ENCODE assay signal across 8 mouse cellular contexts in genomic region chr13:95618859-95619258, GRCm38 (mm10). TPM values are rescaled to one million over a fixed set of nuclear protein-coding genes. Genes with fewer than 3 reads are reported as not detected.
A peak's percentile ranks its signal among the peaks of the same experiment; 100 is the strongest.
DNase-seq lines count a peak whose midpoint lies in the region; ATAC-seq and TF ChIP-seq lines count a peak whose summit lies in the region.

No protein-coding gene starts in this region.

- H3K36me3 ChIP-seq in ES-Bruce4 (ENCODE audit: control insufficient read depth, insufficient read depth, low read length, poor library complexity, severe bottlenecking) = no peaks in the 10 kb centered on the region
- no peaks in the 10 kb centered on the region for H3K36me3 ChIP-seq in hindbrain, embryonic 11.5 days (ENCODE audit: control insufficient read depth, insufficient read depth, low read length)
- no peaks in the 10 kb centered on the region for H3K36me3 ChIP-seq in midbrain, embryonic 11.5 days (ENCODE audit: control insufficient read depth, insufficient read depth, low read length)

- intact Hi-C loops in gastrocnemius, adult 2 months (cut with DNase I) = no loop called here
- intact Hi-C loops in gastrocnemius, postnatal 14 days (cut with DNase I; ENCODE audit: low total_unique reads) = no loop called here

- peak overlapping the region; percentile 87 for H3K27ac ChIP-seq in gastrocnemius, adult 2 months
- H3K27ac ChIP-seq in ES-Bruce4 (ENCODE audit: insufficient read depth, low read length) = no peak overlapping the region
- no peak overlapping the region for H3K27ac ChIP-seq in hindbrain, embryonic 11.5 days (ENCODE audit: low read depth, low read length)
- no peak overlapping the region for H3K27ac ChIP-seq in midbrain, embryonic 11.5 days (ENCODE audit: low read depth, low read length)

- 9% methylated on average over 8 of the region's 13 CpGs for WGBS in hindbrain, embryonic 11.5 days
- 9% methylated on average over 13 of the region's 13 CpGs for WGBS in midbrain, embryonic 11.5 days

- no peaks in the 10 kb centered on the region for H3K9me3 ChIP-seq in ES-Bruce4 (replicated peaks; ENCODE audit: control insufficient read depth, insufficient read depth, low read length, poor library complexity, severe bottlenecking)
- H3K9me3 ChIP-seq in hindbrain, embryonic 11.5 days (ENCODE audit: control insufficient read depth, low read length) = no peaks in the 10 kb centered on the region
- no peaks in the 10 kb centered on the region for H3K9me3 ChIP-seq in midbrain, embryonic 11.5 days (ENCODE audit: control insufficient read depth, low read length)

- peak; percentile 34; the same call in 1 of the 2 replicates for ATAC-seq in hindbrain, embryonic 11.5 days (ENCODE audit: low FRiP score)
- peak; percentile 12 for ATAC-seq in midbrain, embryonic 11.5 days (ENCODE audit: low FRiP score)

- H3K4me3 ChIP-seq in gastrocnemius, adult 2 months = peak overlapping the region; percentile 94
- peak overlapping the region; percentile 60 for H3K4me3 ChIP-seq in ES-Bruce4 (ENCODE audit: low read depth, low read length)
- peak overlapping the region; percentile 76 for H3K4me3 ChIP-seq in hindbrain, embryonic 11.5 days (ENCODE audit: low read depth, low read length)
- H3K4me3 ChIP-seq in midbrain, embryonic 11.5 days (ENCODE audit: low read depth, low read length) = peak overlapping the region; percentile 88

- no peak for TF ChIP-seq EP300 in ES-Bruce4 (IDR thresholded peaks at IDR 0.05; ENCODE audit: insufficient read depth, low read depth, low read length)

- no peak for TF ChIP-seq POLR2A in ES-Bruce4 (IDR thresholded peaks at IDR 0.05; ENCODE audit: insufficient read depth, low read length)

- TF ChIP-seq CTCF in gastrocnemius, adult 2 months (IDR thresholded peaks at IDR 0.05) = no peak
- no peak for TF ChIP-seq CTCF in ES-Bruce4 (IDR thresholded peaks at IDR 0.05; ENCODE audit: low read depth, low read length)

- H3K9ac ChIP-seq in ES-Bruce4 (ENCODE audit: low read depth, poor library complexity, severe bottlenecking) = peak overlapping the region; percentile 55
- peak overlapping the region; percentile 92 for H3K9ac ChIP-seq in hindbrain, embryonic 11.5 days (ENCODE audit: low read depth, low read length)
- peak overlapping the region; percentile 98 for H3K9ac ChIP-seq in midbrain, embryonic 11.5 days (ENCODE audit: low read length)

- peaks cover 2% of the 10 kb centered on the region for H3K4me1 ChIP-seq in ES-Bruce4 (ENCODE audit: control insufficient read depth, insufficient read depth, low read length)
- peaks cover 6% of the 10 kb centered on the region for H3K4me1 ChIP-seq in hindbrain, embryonic 11.5 days (replicated peaks; ENCODE audit: control insufficient read depth, insufficient read depth, low read length)
- H3K4me1 ChIP-seq in midbrain, embryonic 11.5 days (ENCODE audit: control insufficient read depth, insufficient read depth, low read length) = peaks cover 19% of the 10 kb centered on the region

- no peaks in the 10 kb centered on the region for H3K27me3 ChIP-seq in ES-Bruce4 (ENCODE audit: control insufficient read depth, insufficient read depth, low read length, poor library complexity, severe bottlenecking)
- H3K27me3 ChIP-seq in hindbrain, embryonic 11.5 days (ENCODE audit: control insufficient read depth, insufficient read depth, low read length) = no peaks in the 10 kb centered on the region
- no peaks in the 10 kb centered on the region for H3K27me3 ChIP-seq in midbrain, embryonic 11.5 days (ENCODE audit: control insufficient read depth, insufficient read depth, low read length)

- DNase-seq in gastrocnemius, adult 2 months = no peak
- no peak for DNase-seq in gastrocnemius, postnatal 14 days
- DNase-seq in hindbrain, embryonic 11.5 days (ENCODE audit: low spot score) = peak; percentile 22
- DNase-seq in midbrain, embryonic 11.5 days (ENCODE audit: low spot score, missing footprints) = no peak
- no peak for DNase-seq in adipocyte (ENCODE audit: low spot score)
- DNase-seq in adrenal gland, postnatal 36 days = no peak
- no peak for DNase-seq in kidney, adult 11 months

- H3K4me2 ChIP-seq in hindbrain, embryonic 11.5 days (replicated peaks; ENCODE audit: low read depth, low read length) = peak overlapping the region; percentile 74
- peak overlapping the region; percentile 87 for H3K4me2 ChIP-seq in midbrain, embryonic 11.5 days

RNA-seq across cellular contexts. Expression of gene F2r, which starts 0.6 kb away (rescaled TPM):
- 10 to 100 TPM in 1 of 2 experiments, 1 to 10 TPM in 1; 3.7 to 12.4 TPM for total RNA-seq in gastrocnemius, adult 2 months (2021)
- total RNA-seq in gastrocnemius, postnatal 14 days (2021) = 10 to 100 TPM; 12.4 to 13.9 TPM
- polyA plus RNA-seq in ES-Bruce4 (2011; ENCODE audit: insufficient read depth, insufficient read length, low read depth, missing spikeins) = 34.0 and 36.7 TPM in 2 replicates
- polyA plus RNA-seq in hindbrain, embryonic 11.5 days (2014; fragmentation: Nextera tagmentation; extraction: Ambion mirVana) = 123 and 132 TPM in 2 replicates
- 129 and 143 TPM in 2 replicates for polyA plus RNA-seq in midbrain, embryonic 11.5 days (2014; fragmentation: Nextera tagmentation; extraction: Ambion mirVana)
- 100 to 1,000 TPM; 138 to 155 TPM for total RNA-seq in adrenal gland, postnatal 36 days (2021)

Comparison
In these comparisons a context has a peak if more than half of its experiments do, and no peak if none do; other contexts are left out.
1. RNA of gene F2r, which starts 0.6 kb away (total RNA-seq): 138 to 155 TPM in adrenal gland, postnatal 36 days; 12.4 to 13.9 TPM in gastrocnemius, postnatal 14 days and 3.7 to 12.4 TPM in gastrocnemius, adult 2 months; every median in the first group is over 4 times any median in the second.
2. Peak in every context shown above with its lines, with median percentiles within 50 percentile points of each other: H3K4me3 ChIP-seq and H3K9ac ChIP-seq.